Comparison of ENCODE assay signal across 23 mouse cellular contexts in the genomic region with DNA sequence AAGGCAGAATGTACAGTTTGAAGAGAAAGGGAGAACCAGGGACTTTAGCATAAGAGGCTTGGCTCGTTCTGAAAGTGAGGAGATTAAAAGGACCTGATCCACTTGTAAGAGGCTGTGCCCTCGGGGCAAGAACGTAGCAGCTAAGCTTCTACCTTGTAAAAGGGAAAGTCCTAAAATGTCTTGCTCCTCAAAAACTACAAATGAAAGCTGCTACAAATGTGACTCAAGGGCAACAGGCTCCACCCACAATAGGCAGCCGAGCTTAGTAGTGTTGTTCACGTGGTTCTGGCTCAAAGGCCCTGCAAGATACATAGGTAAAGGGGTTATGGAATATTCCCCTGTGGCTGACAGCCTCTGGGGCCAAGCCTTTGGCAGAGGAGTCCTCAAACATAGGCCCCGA.
DNase-seq lines count a peak whose midpoint lies in the region; ATAC-seq and TF ChIP-seq lines count a peak whose summit lies in the region.
"Had no signal": no experiment of that assay in that cellular context is flagged by ENCODE, and none has a peak within 500 bp of the region (broad histone marks: within the 10 kb centered on the region; RNA-seq: fewer than 3 reads in every experiment).

No protein-coding gene starts in this region.

- no peak overlapping the region for H3K4me2 ChIP-seq in heart, embryonic 14.5 days (ENCODE audit: low read length)
- H3K4me2 ChIP-seq: limb, embryonic 13.5 days; liver, embryonic 13.5 days; lung, embryonic 15.5 days; midbrain, embryonic 12.5 days had no signal

- peaks cover 23% of the 10 kb centered on the region for H3K27me3 ChIP-seq in heart, embryonic 14.5 days (ENCODE audit: control insufficient read depth, insufficient read depth, low read length)
- H3K27me3 ChIP-seq in C2C12 (ENCODE audit: control insufficient read depth, insufficient read depth, insufficient read length) = no peaks in the 10 kb centered on the region

- H3K9ac ChIP-seq in heart, embryonic 14.5 days (ENCODE audit: low read length) = 0 out of 2 replicates have a peak overlapping the region, but pooled peaks have one; percentile 42
- H3K9ac ChIP-seq: limb, embryonic 13.5 days; liver, embryonic 13.5 days; lung, embryonic 15.5 days; midbrain, embryonic 12.5 days had no signal

- 48% methylated on average over 6 of the region's 6 CpGs for WGBS in heart, embryonic 14.5 days

- no peak for ATAC-seq in heart, embryonic 14.5 days (ENCODE audit: insufficient number of reproducible peaks, insufficient read depth, low FRiP score, low read depth)
- ATAC-seq in inflammation-experienced regulatory T-cells, adult 6 months = no peak
- ATAC-seq: hindbrain, embryonic 16.5 days had no signal

- no peaks in the 10 kb centered on the region for H3K9me3 ChIP-seq in heart, embryonic 14.5 days (ENCODE audit: control insufficient read depth, low read length)
- H3K9me3 ChIP-seq: limb, embryonic 13.5 days; liver, embryonic 13.5 days; lung, embryonic 15.5 days; midbrain, embryonic 12.5 days had no signal

- no peak overlapping the region for H3K4me3 ChIP-seq in heart, embryonic 14.5 days (ENCODE audit: control insufficient read depth in 1 of 2, insufficient read depth in 1 of 2, low read depth in 1 of 2, low read length in 2 of 2)
- no peak overlapping the region for H3K4me3 ChIP-seq in C2C12 (ENCODE audit: insufficient read depth, poor library complexity, severe bottlenecking)
- H3K4me3 ChIP-seq: heart, adult 2 months; limb, embryonic 13.5 days; liver, embryonic 13.5 days; lung, embryonic 15.5 days; midbrain, embryonic 12.5 days had no signal

- no peaks in the 10 kb centered on the region for H3K36me3 ChIP-seq in heart, embryonic 14.5 days (ENCODE audit: control insufficient read depth, insufficient read depth, low read length)
- no peaks in the 10 kb centered on the region for H3K36me3 ChIP-seq in C2C12 (ENCODE audit: control insufficient read depth, insufficient read depth)
- H3K36me3 ChIP-seq: limb, embryonic 13.5 days; liver, embryonic 13.5 days; lung, embryonic 15.5 days; midbrain, embryonic 12.5 days had no signal

- no peak overlapping the region for H3K27ac ChIP-seq in heart, embryonic 14.5 days (replicated peaks in 1 of 2; ENCODE audit: control insufficient read depth in 1 of 2, insufficient read depth in 1 of 2, low read depth in 2 of 2, low read length in 2 of 2)
- H3K27ac ChIP-seq: heart, adult 2 months; limb, embryonic 13.5 days; liver, embryonic 13.5 days; lung, embryonic 15.5 days; macrophage; midbrain, embryonic 12.5 days had no signal

- H3K4me1 ChIP-seq in heart, embryonic 14.5 days (ENCODE audit: control insufficient read depth in 2 of 2, insufficient read depth in 2 of 2, low read length in 2 of 2) = peaks cover 9 to 11% of the 10 kb centered on the region in 2 experiments
- H3K4me1 ChIP-seq: liver, embryonic 13.5 days; lung, embryonic 15.5 days had no signal

- H3K79me3 ChIP-seq in C2C12 (ENCODE audit: low read depth) = no peaks in the 10 kb centered on the region

- H3ac ChIP-seq in C2C12 (ENCODE audit: control insufficient read depth, insufficient read length, low read depth) = no peak overlapping the region

- H3K79me2 ChIP-seq in C2C12 (ENCODE audit: control insufficient read depth, insufficient read depth) = no peaks in the 10 kb centered on the region

- TF ChIP-seq CTCF in C2C12 (IDR thresholded peaks at IDR 0.05; ENCODE audit: control insufficient read depth, insufficient read depth, insufficient read length) = no peak

- peak; percentile 30 for DNase-seq in adrenal gland, postnatal 10 days
- DNase-seq in adrenal gland, postnatal 25 days = no peak
- no peak for DNase-seq in heart, postnatal 4 days
- peak; percentile 20 for DNase-seq in adipocyte (ENCODE audit: low spot score)
- DNase-seq in natural killer cell, adult 2 months (ENCODE audit: low spot score in 2 of 2) = no peak
- DNase-seq: B cell, adult 2 months; cerebellum, adult 2 months; cerebellum, postnatal 36 days; gastrocnemius, postnatal 14 days; heart, adult 2 months; kidney, adult 11 months; liver, embryonic 13.5 days; right cerebral cortex, postnatal 14 days; spleen, adult 18-20 months; thymus, postnatal 4 days had no signal

TF ChIP-seq in C2C12, 6 proteins besides CTCF, POLR2A, EP300 and RAD21:
- TF ChIP-seq MYOD1 (IDR thresholded peaks at IDR 0.05; ENCODE audit: control insufficient read depth, insufficient read length, low read depth) (no peak), USF1 (IDR thresholded peaks at IDR 0.05; ENCODE audit: low read depth) (peak; percentile 25), MYOG (IDR thresholded peaks at IDR 0.05; ENCODE audit: control insufficient read depth, extremely low read depth, insufficient read length) (no peak)
TF ChIP-seq in C2C12: peak in this region for 1.

Comparison
In these comparisons a context has a peak if more than half of its experiments do, and no peak if none do; other contexts are left out.
1. DNase-seq: peak in adrenal gland, postnatal 10 days (single experiment) and adipocyte (single experiment); none in adrenal gland, postnatal 25 days (single experiment), heart, postnatal 4 days (single experiment) and natural killer cell, adult 2 months (0 of 2).